Mouse (Mus musculus) kidney, adult 8-10 months (tissue): ENCODE measurements around the gene Acad11.

Experiments
- DNase-seq, 2 experiments: peaks; one replicate each; pipeline ENCODE4 v3.0.0; 2022

Gene Acad11

GRCm38 (mm10) chr9:104085730-104086429, 22.7 kb downstream of the Acad11 start:
- no peak for DNase-seq

GRCm38 (mm10) chr9:104088555-104088954, 25.4 kb downstream of the Acad11 start:
- DNase-seq: peak; percentile 32 to 35

GRCm38 (mm10) chr9:104092945-104093344, 29.8 kb downstream of the Acad11 start:
- no peak for DNase-seq

GRCm38 (mm10) chr9:104098256-104098655, 35.1 kb downstream of the Acad11 start:
- DNase-seq: no peak

GRCm38 (mm10) chr9:104099060-104099459, 35.9 kb downstream of the Acad11 start:
- no peak for DNase-seq

- peak in 1 of 2 experiments; percentile 20 for DNase-seq
Observed at GRCm38 (mm10) chr9:104100822-104101221, 37.6 kb downstream of the Acad11 start.

GRCm38 (mm10) chr9:104101458-104101857, 38.3 kb downstream of the Acad11 start:
- no peak for DNase-seq

GRCm38 (mm10) chr9:104102301-104102700, 39.1 kb downstream of the Acad11 start:
- DNase-seq: no peak

GRCm38 (mm10) chr9:104102901-104103300, 39.7 kb downstream of the Acad11 start:
- DNase-seq: no peak

- DNase-seq: no peak
Observed at GRCm38 (mm10) chr9:104104986-104105385, 41.8 kb downstream of the Acad11 start.

- DNase-seq: no peak
Observed at GRCm38 (mm10) chr9:104106930-104107329, 43.8 kb downstream of the Acad11 start.

GRCm38 (mm10) chr9:104107482-104107881, 44.3 kb downstream of the Acad11 start:
- no peak for DNase-seq

GRCm38 (mm10) chr9:104108571-104109143, 45.5 kb downstream of the Acad11 start:
- DNase-seq: no peak

- DNase-seq: no peak
Observed at GRCm38 (mm10) chr9:104109151-104109550, 46.0 kb downstream of the Acad11 start.

- DNase-seq: no peak
Observed at GRCm38 (mm10) chr9:104123101-104123500, 59.9 kb downstream of the Acad11 start.

- DNase-seq: no peak
Observed at GRCm38 (mm10) chr9:104123622-104124021, 60.4 kb downstream of the Acad11 start.

- DNase-seq: no peak
Observed at GRCm38 (mm10) chr9:104126833-104127232, 63.7 kb downstream of the Acad11 start, which contains the start of gene Ackr4. TSS of gene Ackr4 (minus strand) at chr9:104126933.

- DNase-seq: no peak
Observed at GRCm38 (mm10) chr9:104128110-104128509, 64.9 kb downstream of the Acad11 start.

GRCm38 (mm10) chr9:104130141-104130755, 67.1 kb downstream of the Acad11 start:
- DNase-seq: no peak

GRCm38 (mm10) chr9:104140351-104140750, 77.2 kb downstream of the Acad11 start:
- DNase-seq: no peak

GRCm38 (mm10) chr9:104142805-104143204, 79.6 kb downstream of the Acad11 start:
- no peak for DNase-seq

- DNase-seq: no peak
Observed at GRCm38 (mm10) chr9:104144314-104144996, 81.3 kb downstream of the Acad11 start.

GRCm38 (mm10) chr9:104146683-104147082, 83.5 kb downstream of the Acad11 start:
- no peak for DNase-seq

GRCm38 (mm10) chr9:104148969-104149368, 85.8 kb downstream of the Acad11 start:
- no peak for DNase-seq
